Mouse (Mus musculus) cerebellum, adult 11-12 months (tissue): ENCODE measurements around the gene Mob3b.

Experiments
- DNase-seq: peaks from one replicate; pipeline ENCODE4 v3.0.0; 2022

The Mob3b gene

GRCm38 (mm10) chr4:35060964-35061363, 96.3 kb downstream of the Mob3b start:
- no peak for DNase-seq

DNA sequence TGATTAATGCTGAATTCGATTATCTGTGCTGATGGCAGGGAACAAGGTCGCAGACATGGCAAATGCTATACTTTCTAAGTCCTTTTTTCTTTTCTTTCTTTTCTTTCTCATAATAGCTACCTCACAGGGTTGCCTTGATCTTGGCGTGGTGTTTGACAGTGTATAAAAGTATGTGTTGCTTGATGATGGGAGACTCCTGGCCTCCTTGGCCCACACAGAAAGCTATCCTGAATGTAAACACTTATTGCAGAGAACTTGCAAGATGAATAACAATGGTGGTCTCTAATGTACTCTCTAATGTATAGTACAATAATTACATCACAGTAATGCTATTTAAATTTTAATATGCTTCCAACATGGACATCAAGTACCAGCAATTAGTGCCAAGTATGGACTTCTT, 96.9 kb downstream of the Mob3b start:
- no peak for DNase-seq

- no peak for DNase-seq
These were observed 102.9 kb downstream of the Mob3b start for GRCm38 (mm10) chr4:35054362-35054761.

GRCm38 (mm10) chr4:35052174-35052942, 104.9 kb downstream of the Mob3b start:
- DNase-seq, result no peak

- no peak for DNase-seq
These were observed 106.1 kb downstream of the Mob3b start for GRCm38 (mm10) chr4:35051152-35051551.

- no peak for DNase-seq
These were observed 107.6 kb downstream of the Mob3b start for GRCm38 (mm10) chr4:35049742-35050058.

DNA sequence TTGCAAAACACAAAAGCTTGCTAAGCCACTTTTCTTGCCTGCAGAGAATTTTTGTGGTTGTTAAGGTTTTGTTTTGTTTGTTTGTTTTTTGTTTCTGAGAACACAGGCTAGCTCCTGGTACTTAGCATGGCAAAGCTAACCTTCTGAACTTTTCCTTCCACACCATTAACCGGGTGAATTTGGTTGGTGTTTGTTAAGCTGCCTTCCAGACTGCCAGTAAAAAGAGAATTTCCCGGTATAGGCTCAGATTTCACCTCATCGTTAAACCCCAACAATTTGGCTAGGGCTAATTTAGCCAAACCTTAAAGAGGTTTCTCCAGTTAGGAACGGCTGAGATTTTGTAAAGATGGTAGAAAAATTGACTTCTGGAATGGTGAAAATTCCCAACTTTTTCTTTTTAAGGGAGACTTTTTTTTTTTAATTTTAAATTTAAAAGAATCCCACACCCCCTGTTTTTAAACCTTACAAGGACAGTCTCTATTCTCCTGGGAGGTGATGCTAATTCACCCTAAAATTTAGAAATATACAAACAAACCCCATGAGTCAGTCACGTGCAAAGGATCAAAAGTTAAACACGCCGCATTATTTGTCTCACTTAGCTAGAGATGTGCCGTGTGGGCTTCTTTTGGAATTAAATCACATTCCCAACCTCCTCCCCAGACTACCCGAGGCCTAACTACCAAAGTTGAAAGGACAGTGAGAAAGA, 108.1 kb downstream of the Mob3b start:
- no peak for DNase-seq

GRCm38 (mm10) chr4:35040896-35041295, 116.4 kb downstream of the Mob3b start:
- DNase-seq, result no peak

GRCm38 (mm10) chr4:35040306-35040705, 117.0 kb downstream of the Mob3b start:
- DNase-seq, result no peak

- DNase-seq, result no peak
These were observed 119.5 kb downstream of the Mob3b start for GRCm38 (mm10) chr4:35037824-35038223.

DNA sequence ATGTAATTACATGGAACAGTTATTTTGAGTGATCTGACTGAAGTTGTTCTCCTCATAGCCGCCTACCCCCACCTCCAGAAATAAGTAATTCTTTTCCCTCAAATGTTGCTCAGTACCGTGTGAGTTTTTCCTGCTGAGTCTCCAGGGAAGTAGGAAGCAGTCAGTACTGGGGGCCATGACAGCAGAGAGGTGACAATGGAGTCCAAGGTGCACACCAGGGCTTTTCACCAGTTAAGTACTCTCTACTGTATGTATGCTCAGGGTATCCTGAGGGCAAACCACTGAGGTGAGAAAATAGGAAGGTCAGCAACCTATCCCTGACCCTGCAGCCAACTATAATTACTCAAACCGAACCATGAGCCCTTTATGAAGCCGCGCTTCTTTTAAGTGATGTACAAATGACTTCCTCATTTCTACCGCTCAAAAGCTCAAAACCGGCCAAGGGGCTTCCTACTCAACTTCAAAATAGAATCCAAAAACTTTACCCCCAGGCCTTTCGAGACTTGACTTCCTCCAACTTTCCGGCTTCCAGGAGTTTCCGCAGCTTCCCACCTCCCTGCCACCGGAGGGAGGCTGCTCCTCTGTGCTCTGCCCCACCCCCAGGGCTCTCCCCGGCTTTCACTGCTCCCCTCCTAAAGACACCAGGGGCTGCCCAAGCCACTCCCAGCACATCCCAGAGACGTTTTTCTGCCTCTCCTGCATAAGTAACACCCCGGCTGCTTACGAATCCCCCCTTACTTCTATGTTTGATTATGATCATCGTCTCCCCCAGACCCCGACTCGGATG, 122.6 kb downstream of the Mob3b start:
- DNase-seq, result no peak

DNA sequence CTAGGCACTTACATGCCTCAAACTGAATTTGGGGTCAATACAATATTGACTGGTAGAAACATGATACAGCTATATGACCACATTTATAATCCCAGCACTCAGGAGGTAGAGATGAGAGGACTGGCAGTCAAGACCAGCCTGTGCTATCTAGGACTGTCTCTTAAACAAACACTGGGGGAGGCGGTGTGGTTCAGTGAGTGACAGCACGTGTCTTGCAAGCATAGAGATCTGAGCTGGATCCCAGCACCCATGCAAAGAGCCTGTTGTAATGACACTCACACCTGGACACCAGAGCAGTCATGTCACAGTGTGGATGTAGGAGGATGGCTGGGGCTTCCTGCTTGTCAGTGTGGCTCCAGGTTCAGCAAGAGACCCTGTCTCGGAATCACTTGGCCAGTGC, 124.5 kb downstream of the Mob3b start:
- DNase-seq, result no peak

- DNase-seq, result no peak
These were observed 125.7 kb downstream of the Mob3b start for GRCm38 (mm10) chr4:35031623-35032022.

GRCm38 (mm10) chr4:35031141-35031540, 126.1 kb downstream of the Mob3b start:
- DNase-seq, result no peak

DNA sequence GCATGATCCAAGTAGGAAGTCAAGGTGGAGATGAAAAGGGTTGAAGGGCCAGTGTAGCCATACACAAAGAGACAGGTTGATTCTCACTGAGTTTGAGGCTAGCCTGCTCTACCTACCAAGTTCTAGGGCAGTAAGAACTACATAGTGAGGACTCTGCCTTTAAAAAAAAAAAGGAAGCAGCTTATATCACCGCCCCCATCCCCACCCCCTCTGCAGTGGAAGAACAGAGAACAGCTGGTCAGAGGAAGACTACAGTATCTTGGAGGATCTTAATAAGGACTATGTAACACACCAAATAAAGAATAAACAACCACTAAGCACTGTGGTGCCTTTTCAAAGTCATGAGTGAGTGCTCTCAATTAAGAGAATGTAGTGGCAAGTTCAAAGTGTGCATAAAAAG, 138.9 kb downstream of the Mob3b start:
- DNase-seq, result no peak

DNA sequence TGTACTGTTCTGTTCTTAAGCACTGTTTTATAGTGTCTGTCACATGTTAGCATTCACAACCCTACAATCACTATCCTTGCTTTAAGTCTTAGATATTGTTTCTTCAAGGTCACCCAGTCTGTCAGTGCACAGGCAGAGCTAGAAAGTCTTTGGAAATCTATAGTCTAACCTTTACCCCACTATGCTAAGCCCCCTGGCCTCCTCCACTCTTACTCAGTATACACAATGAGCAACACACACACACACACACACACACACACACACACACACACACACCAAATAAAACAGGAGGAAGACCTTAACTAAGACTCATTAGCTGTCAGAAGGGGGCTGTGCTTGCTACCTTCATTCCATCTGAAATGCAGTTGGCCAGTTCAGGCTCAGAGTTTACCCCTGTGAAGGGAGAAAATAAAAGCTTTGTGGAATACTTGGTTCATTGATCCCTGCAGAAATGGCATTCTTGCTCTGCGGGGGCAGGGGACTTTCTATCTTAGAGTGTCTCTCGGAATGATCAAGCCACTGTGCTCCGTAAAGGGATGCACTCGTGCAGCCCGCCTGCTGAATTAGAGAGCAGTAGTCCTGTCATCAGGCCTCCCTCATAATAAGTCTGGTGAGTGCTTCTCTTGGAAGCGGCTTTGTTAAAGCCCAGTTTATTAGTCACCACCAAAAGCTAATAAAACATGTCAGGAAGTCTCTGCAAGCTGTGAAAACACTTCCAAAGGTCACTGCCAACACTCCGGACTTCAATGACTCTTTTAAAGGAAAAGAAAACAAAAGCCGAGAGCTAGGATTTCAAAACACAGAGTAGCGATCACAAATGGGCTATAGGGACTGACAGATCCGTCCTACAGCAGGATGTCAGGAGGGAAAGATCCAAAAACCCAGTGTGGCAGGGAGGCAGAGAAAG, 144.6 kb downstream of the Mob3b start:
- no peak for DNase-seq

DNA sequence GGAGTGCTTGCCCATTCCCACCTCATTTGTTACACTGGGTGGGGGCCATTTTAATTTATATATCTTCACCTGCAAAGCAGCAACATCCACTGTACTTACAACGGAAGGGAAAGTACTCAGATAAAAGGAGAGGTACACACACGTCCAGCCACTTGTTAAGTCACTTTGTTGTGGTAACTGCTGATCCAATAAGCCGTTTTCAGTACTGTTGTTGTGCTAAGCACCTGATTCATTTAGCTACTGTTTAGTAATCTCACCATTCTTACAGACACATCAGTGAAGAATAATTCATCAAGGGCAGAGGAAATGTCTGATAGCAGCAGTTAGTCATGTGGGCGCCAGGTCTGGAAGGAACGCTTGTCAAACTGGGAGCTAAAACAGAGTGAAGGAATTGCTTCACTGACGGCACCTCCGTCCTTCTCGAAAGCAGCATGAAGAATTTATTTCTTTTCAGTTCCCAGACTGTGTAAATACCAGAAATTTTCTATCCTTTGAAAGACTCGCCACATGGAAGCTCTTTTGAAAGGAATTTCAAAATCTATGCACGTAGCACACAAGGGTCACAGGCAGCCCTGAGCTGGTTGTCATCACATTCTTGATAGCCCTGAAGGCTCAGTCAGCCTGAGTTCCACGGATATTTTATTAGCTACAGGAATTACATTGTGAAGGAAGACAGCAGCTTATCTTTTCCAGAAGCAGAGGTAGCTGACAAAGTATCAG, 150.6 kb downstream of the Mob3b start:
- no peak for DNase-seq

DNA sequence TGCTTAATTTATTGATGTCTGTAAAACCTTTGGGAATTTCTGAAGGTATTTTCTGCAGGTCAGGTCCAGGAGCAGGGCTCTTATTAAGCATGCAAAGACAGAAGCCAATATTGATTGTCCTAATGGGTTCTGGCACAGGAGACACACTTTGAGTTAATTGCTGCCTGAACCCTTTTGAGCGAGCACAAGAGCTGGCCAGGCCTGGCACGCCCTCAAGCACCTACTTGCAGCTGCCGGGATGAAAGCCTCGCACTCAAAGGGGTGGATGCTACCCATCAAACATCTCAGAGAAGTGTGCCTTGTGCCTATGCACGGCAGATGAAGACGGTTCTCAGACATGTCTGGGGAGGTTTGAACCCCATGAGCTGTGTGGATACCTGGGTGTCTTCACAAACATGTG, 151.2 kb downstream of the Mob3b start:
- DNase-seq, result no peak

GRCm38 (mm10) chr4:35005068-35005769, 152.1 kb downstream of the Mob3b start:
- DNase-seq, result no peak

DNA sequence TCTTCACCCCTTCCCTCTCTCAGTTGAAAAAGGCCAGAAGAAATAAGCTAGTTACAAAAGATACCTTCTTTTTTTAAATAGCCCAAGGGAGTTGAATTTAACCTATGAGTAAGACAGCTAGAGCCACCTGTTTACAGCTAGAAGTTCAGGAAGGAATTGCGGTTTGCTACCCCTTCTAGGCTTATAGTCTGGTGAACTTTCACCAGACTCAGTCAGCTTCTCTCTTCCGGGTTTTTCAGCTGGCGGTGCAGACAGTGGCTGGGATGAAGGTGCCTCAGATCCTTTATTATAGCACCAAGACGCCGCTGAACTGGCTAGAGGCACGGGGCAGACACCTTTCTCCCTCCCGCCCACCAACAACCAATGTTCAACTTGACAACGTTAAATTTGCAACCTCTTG, 152.8 kb downstream of the Mob3b start:
- DNase-seq, result no peak

GRCm38 (mm10) chr4:35003550-35004326, 153.5 kb downstream of the Mob3b start:
- no peak for DNase-seq
